Mouse (Mus musculus) inflammation-experienced regulatory T-cells, adult 6 months (primary cell): ENCODE results near the gene Klhl26. TPM values are rescaled to one million over a fixed set of nuclear protein-coding genes. Genes with fewer than 3 reads are reported as not detected.
"Not testable (repeated sequence)": the region's sequence is repeated elsewhere in the genome, so short reads cannot be mapped to it uniquely, and the experiment has no call there.

Experiments used
- ATAC-seq: one replicate; pipeline ENCODE4 v1.8.0; 2017
- polyA plus RNA-seq, 3 experiments: library from polyadenylated mRNA; unstranded; fragments of 100-300 nt; shearing (Covaris generic); gene quantifications; one replicate each; pipeline ENCODE4 v1.2.1; 2017

Klhl26 gene
- 10 to 100 TPM in 1 of 3 experiments, 1 to 10 TPM in 2; 6.5 to 10.4 (median 8.8) TPM for polyA plus RNA-seq

DNA sequence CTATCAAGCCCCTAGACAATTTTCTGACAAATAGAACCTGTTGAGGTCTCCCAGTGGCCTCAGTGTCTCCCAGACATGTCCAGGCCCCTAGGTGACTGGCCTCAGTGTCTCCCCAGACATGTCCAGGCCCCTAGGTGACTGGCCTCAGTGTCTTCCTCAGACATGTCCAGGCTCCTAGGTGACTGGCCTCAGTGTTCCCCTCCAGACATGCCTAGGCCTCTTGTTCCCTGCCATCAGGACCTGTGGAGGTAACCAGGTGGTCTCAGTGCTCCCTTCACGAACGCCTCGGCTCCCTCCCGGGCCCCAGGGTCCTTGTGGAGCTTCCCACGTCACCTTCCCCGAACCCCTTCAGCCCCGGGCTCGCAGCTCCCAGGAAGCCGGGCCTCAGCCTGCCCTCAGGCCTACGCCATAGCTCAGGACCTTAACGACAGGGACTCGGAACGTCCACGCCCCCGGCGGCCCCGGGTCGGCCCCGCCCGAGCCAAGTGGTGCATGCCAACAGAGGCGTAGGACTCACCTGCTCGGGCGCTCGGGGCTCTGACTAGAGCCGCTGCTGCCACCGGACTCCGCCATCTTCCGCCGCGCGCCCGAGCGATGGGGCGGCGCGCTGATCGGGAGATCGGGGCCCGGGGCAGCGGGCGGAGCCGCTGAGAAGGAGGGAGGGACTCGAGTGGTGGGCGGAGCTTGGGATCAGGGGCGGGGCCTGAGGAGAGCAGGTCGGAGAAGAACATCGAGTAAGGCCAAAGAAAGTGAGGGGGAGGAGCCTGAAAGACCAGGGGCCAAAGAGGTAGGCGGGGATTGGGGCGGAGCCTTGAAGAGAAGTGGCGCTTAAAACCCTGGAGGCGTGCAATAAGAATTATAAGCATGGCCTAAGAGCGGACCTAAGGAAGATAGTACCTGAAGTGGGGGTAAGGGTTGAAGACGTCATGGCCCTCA, at the start of gene Klhl26:
Klhl26 (minus strand) TSS at position 636 of the 936 bp plus-strand sequence.
- ATAC-seq, result peak; percentile 96

DNA sequence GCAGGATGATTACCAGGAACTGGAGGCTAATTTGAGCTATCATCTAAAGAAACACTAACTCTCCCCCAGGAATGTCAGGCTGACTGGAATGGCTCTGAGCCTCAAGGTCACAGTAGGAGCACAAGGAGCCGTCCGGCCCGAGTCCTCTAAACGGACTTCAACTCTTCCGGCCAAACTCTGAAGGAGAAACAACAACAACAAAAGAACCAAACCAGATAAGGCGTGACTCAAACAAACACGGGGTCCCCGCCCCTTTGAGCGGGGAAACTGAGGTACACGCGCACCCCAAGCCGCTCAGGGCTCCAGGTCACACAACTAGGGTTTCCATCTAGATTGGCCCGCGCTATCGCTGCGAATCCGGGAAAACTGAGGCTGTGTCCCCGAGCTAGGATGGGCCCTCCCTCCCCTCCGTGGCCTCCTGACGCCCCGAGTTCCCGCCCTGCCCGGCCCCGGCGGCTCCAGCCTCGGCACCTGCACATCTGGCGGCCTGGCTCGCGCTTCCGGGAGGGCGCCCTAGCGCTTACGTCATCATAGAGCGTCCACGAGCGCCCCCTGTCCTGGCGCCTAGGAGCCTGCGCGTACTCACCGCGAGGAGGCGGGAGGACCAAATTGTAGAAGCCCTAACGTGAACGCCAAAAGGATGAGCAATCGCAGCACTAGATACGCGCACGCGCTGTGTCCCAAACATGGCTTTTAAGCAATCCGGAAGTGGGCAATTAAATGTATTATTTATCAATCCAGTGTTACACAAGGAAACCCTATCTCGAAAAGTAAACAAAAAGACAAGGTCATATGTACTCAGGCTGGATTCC, 46.0 kb upstream of the Klhl26 start:
- ATAC-seq, result peak; percentile 88

- no peak for ATAC-seq
These were observed 42.8 kb upstream of the Klhl26 start for GRCm38 (mm10) chr8:70519606-70520005.

DNA sequence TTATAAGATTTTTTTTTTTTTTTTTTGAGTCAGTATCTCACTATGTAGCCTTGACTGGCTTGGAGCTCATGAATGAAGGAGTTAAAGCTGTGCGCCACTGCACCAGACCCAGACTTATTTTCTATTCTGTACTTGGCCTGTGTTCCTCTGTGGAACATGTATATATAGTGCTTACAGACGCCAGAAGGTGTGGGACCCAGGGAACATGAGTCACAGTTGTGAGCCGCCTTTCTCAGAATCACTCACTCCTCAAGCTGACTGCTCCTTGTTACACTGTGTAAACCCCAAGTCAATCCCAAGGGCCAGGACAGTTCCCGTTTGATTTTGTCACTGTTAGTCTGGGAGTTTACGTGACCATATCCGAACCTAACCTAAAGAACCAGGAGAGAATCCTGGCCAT, 42.3 kb upstream of the Klhl26 start:
- no peak for ATAC-seq

- ATAC-seq, result no peak
These were observed 41.3 kb upstream of the Klhl26 start for GRCm38 (mm10) chr8:70517940-70518643.

GRCm38 (mm10) chr8:70513441-70513840, 36.7 kb upstream of the Klhl26 start:
- ATAC-seq, result no peak

DNA sequence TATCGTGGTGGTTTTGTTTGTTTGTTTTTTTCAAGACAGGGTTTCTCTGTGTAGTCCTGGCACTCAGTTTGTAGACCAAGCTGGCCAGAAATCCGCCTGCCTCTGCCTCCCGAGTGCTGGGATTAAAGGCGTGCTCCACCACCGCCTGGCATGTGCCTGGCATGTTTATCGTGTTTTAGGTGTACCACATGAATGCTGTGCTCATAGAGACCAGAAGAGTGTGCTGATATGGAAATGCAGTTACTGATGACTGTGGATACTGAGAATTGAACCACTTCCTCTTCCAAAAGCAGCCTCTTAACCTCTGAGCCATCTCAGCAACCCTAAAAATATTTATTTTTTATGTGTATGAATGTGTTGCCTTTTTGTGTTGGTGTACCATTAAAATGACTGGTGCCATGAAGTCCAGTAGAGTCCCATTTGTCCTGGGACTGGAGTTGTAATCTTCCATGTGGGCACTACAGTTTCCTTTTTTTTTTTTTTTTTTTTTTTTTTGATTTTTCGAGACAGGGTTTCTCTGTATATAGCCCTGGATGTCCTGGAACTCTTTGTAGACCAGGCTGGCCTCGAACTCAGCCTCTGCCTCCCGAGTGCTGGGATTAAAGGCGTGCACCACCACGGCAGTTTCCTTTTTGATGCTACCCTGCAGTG, 35.6 kb upstream of the Klhl26 start:
- peak; percentile 37 for ATAC-seq

DNA sequence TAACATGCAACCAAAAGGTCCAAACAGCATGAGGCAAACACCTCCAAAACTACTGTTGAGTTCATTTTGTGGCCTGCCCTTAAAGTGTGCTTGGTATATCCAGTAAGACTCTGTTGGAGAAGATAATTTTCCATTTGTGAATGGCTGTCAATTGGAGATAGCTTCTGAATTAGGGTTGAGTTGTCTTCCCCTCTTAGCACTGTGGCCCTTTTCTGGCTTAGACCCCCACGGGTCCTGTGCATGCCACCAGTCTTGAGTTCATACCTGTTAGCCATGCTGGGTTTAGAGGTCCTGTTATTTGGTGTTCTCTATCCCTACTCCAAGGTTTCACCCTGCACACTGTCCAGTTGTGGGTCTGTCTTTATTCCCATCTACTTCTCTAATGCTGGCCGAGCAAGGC, 35.0 kb upstream of the Klhl26 start:
- no peak for ATAC-seq

DNA sequence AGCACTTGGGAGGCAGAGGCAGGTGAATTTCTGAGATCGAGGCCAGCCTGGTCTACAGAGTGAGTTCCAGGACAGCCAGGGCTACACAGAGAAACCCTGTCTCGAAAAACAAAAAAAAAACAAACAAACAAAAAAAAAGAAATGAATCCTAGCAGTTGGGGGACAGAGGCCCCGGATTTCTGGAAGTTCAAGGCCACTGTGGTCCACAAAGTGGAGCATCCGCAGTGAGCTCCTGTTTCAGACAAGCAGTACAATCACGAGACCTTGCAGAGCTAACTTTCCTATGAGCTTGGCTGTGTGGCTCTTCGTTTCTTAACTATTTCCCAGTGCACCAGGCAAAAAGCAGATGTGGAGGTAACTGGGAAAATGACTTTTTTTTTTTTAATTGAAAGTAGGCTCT, 34.4 kb upstream of the Klhl26 start:
- ATAC-seq, result not testable (repeated sequence)

DNA sequence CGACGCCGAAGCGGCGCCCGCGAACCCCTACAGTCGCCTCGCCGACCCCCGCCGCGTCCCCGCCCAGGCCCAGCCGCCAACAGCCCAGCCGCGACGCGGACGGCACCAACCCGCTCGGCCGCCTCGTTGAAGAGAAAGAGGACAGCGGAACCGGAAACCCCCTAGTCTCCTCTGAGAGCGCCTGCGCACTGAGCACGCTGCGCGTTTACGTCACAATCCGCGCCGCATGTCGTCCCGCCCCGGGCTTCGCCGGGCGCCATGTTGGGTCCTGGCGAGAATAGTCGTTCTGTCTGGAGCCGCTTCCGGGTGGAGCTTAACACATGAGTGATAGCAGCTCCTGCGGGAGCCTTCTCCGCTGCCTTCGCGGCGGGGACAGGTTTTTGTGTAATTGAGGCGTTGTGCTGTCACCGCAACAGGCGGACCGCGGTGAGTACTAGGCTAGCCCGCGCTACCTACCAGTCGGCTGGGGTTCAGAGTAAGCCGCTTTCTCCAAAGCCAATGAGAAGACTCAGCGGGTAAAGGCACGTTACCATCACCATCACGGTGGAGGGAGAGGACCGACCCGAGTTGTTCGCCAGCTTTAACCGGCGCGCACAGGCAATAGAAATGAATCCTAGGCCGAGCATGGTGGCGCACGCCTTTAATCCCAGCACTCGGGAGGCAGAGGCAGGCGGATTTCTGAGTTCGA, 33.6 kb upstream of the Klhl26 start, which contains the start of gene Uba52:
Uba52 (minus strand) TSS at position 574 of the 688 bp plus-strand sequence.
- ATAC-seq, result peak; percentile 80

DNA sequence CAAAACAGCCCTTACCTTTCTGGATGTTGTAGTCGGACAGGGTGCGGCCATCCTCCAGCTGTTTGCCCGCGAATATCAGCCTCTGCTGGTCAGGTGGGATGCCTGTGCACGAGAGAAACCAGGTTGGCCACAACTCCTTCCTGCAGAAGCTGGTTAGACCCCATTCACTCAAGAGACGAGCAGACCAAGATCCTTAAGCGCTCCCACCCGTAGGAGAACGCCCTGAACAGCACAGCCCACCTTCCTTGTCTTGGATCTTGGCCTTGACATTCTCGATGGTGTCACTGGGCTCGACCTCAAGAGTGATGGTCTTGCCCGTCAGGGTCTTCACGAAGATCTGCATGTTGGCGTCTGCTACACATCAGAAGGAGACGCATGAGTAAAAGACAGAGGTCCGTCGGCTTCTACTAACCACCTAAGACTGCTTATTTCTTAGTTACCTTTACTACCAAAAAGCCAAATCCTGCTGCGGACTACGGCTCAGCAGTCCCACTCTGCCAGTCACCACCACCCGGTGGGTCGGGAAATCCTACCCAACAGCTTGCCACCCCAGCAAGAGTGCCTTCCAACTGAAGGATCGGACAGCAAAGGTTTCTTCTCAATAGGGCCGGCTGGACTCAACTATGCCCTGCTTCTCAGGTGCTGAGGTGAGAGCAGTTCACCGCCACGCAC, 32.6 kb upstream of the Klhl26 start:
- ATAC-seq, result no peak

DNA sequence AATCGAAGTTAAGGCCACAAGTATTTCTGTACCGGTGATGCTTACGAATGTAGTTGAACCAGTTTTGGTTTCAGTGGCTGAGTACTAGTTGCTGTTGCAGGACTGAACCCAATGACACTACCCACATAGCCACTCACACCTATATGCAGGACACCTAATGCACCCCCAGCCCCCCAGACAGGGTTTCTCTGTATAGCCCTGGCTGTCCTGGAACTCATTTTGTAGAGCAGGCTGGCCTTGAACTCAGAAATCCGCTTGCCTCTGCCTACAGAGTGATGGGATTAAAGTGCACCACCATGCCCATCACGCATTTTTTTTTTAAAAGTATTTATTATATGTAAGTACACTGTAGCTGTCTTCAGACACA, 30.2 kb upstream of the Klhl26 start:
- no peak for ATAC-seq

GRCm38 (mm10) chr8:70506328-70507026, 29.7 kb upstream of the Klhl26 start, which contains the start of gene Rex1bd:
Gene Rex1bd (minus strand): TSS chr8:70506752.
- peak; percentile 56 for ATAC-seq

DNA sequence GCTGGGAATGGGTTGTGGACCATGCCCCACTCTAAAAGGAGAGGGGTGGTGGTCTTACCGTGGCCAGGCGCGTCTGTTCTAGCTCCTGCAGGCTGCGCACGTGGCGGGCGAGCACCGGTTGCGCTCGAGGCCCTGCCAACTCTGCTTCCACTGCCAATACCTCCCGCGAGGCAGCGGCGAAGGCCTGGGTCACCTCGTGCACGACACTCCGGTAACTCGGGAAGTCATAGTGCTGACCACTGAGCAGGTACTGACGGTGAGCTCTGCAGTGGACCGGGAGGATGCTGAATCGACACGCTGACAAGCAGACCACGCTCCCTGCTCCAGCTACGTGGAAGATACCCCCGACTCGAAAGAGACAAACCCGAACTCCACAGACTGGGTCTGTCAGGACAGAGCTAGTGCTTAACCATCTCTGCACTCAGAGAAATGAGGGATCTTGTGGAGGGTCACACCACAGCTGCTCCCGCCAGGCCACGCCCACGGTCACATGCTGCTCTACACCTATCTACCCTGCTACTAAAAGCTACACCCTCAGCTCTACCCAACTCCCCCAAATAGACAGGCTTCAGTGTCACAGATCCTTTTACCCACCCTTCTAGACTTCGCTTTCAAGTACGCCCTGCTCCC, 29.0 kb upstream of the Klhl26 start:
- ATAC-seq, result no peak

GRCm38 (mm10) chr8:70504851-70505250, 28.1 kb upstream of the Klhl26 start:
- peak; percentile 35 for ATAC-seq

- no peak for ATAC-seq
These were observed 27.5 kb upstream of the Klhl26 start for GRCm38 (mm10) chr8:70504291-70504716.

- no peak for ATAC-seq
These were observed 26.4 kb upstream of the Klhl26 start for GRCm38 (mm10) chr8:70503062-70503750.

GRCm38 (mm10) chr8:70502540-70502939, 25.8 kb upstream of the Klhl26 start:
- ATAC-seq, result no peak
